Mouse (Mus musculus): Measurements from ENCODE around the gene Ppp1r35. TPM values are rescaled to one million over a fixed set of nuclear protein-coding genes. Genes with fewer than 3 reads are reported as not detected.

Ppp1r35 gene
- polyA plus RNA-seq, 1 experiment from 2014 or later = 67.7 TPM

DNA sequence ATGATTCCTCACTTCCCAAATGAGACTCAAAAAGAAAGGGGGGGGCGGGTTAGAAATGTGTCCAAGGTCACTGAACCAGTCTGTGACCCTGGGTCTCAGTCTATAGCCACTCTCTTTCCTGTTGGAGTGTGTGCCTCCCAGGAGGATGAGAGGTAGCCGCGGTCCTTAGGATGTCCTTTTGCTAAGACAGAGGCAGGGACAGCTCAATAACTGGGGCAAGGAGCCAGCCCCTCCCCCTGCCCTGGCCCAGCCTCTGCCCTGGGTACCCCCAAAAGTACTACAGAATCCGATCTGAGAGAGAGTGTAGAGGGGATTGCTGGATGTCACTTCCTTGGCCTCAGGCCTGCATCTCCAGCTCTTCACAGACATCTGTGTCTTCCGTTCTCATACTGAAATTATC is 23.2 kb upstream of the Ppp1r35 start:
- peaks cover 8% of the 10 kb centered on the region for H3K4me1 ChIP-seq
- 85% methylated on average over 5 of the region's 5 CpGs for WGBS
- H3K9ac ChIP-seq (replicated peaks) = no peak overlapping the region
- H3K27me3 ChIP-seq = no peaks in the 10 kb centered on the region
- no peak overlapping the region for H3K4me3 ChIP-seq
- ATAC-seq (ENCODE audit: low FRiP score, low read depth) = no peak
- H3K27ac ChIP-seq (replicated peaks) = no peak overlapping the region
- H3K9me3 ChIP-seq = no peaks in the 10 kb centered on the region
- no peak overlapping the region for H3K4me2 ChIP-seq (replicated peaks)
- peaks cover 54% of the 10 kb centered on the region for H3K36me3 ChIP-seq

DNA sequence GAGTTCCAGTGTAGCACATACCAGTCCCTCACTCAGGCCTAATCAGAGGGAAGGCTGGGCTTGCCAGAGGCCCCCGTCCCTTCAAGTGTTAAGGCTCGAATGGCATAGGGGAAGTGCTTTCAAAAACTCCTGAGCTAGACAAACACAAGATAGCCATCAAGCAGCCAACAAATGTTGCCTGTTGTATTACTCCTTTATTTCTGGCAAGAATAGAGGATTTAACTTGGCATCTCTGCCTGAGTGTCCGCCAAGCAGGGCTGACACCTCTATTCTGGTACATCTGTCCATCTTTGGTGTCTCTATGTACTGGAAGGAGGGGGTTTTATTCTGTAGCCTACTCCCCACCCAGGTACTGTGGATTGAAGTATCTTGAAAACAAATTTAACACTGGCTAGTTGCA is 22.5 kb upstream of the Ppp1r35 start:
- peaks cover 50% of the 10 kb centered on the region for H3K36me3 ChIP-seq
- H3K27ac ChIP-seq (replicated peaks) = no peak overlapping the region
- no peaks in the 10 kb centered on the region for H3K27me3 ChIP-seq
- H3K4me3 ChIP-seq = no peak overlapping the region
- WGBS = 79% methylated on average over 3 of the region's 3 CpGs
- H3K9ac ChIP-seq (replicated peaks) = no peak overlapping the region
- H3K4me2 ChIP-seq (replicated peaks) = no peak overlapping the region
- H3K4me1 ChIP-seq = peaks cover 8% of the 10 kb centered on the region
- H3K9me3 ChIP-seq = no peaks in the 10 kb centered on the region
- no peak for ATAC-seq (ENCODE audit: low FRiP score, low read depth)

DNA sequence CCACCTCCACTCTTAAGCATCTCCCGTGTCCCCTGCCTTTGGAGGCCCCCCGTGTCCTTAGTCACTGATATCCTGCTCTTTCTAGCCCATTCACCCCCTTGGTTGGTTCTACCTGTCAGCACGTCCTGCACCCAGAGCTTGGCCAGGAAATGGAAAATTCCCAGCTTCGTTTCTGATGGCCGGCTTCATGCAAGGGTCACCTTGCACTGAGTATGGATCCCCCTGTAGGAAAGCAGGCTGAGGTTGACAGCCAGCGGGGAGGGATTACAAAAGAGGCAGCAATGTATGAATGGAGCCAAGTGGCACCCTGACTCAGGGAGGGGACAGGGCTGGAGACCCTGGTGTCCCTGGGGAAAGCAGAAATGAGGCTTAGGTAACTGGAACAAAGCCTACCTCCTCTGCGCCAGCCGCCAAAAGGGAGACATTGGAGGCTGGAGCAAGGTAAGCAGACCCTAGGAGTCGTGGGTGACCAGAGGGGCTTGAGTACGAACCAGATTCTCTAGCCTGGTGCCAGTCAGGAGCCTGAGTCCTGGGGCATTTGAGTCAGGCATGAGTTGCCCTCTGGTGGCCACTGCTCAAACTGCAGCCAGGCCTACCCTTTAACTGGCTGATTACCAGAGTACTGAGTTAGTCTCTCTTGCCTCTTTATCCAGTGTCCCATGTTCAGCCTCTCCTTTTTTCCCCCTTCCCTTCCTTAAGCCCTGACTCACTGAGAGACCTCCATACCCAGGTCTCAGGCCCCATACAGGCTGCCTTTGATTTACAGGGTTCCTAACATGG is 21.6 kb upstream of the Ppp1r35 start:
- 49% methylated on average over 10 of the region's 10 CpGs for WGBS
- peaks cover 41% of the 10 kb centered on the region for H3K36me3 ChIP-seq

DNA sequence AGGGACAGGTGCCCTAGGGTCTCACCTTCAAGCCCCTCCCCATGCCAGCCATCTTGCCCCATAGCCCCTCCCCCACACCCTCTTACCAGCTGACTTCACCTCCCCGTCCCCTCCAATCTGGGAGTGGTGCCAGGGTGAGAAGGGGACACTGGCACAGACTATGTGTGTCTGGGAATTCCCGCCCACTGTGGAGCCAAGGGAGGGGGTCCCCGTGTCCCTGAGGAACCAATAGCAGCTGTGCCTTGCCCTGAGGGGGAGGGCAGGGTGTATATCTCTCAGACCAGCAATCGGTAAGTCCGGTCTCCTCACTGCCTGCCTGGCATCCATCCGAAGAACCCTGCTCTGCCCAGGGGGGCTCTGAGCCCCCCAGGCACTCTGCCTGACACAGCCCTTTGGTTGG is 20.8 kb upstream of the Ppp1r35 start:
- H3K4me3 ChIP-seq = no peak overlapping the region
- no peaks in the 10 kb centered on the region for H3K9me3 ChIP-seq
- WGBS = 89% methylated on average over 6 of the region's 6 CpGs
- H3K4me1 ChIP-seq = peaks cover 8% of the 10 kb centered on the region
- ATAC-seq (ENCODE audit: low FRiP score, low read depth) = no peak
- H3K9ac ChIP-seq (replicated peaks) = no peak overlapping the region
- peaks cover 34% of the 10 kb centered on the region for H3K36me3 ChIP-seq
- no peak overlapping the region for H3K27ac ChIP-seq (replicated peaks)
- no peaks in the 10 kb centered on the region for H3K27me3 ChIP-seq
- no peak overlapping the region for H3K4me2 ChIP-seq (replicated peaks)

More for the DNA sequence above, 21.6 kb upstream of the Ppp1r35 start:
- Histone ChIP-seq H3K4me3 (no peak overlapping the region), H3K27me3 (no peaks in the 10 kb centered on the region), H3K4me2 (replicated peaks) (no peak overlapping the region), H3K9ac (replicated peaks) (no peak overlapping the region), H3K9me3 (no peaks in the 10 kb centered on the region), H3K27ac (replicated peaks) (no peak overlapping the region; the same call in 1 of the 2 replicates), H3K4me1 (peaks cover 8% of the 10 kb centered on the region)
- ATAC-seq (ENCODE audit: low FRiP score, low read depth) = peak; percentile 32

DNA sequence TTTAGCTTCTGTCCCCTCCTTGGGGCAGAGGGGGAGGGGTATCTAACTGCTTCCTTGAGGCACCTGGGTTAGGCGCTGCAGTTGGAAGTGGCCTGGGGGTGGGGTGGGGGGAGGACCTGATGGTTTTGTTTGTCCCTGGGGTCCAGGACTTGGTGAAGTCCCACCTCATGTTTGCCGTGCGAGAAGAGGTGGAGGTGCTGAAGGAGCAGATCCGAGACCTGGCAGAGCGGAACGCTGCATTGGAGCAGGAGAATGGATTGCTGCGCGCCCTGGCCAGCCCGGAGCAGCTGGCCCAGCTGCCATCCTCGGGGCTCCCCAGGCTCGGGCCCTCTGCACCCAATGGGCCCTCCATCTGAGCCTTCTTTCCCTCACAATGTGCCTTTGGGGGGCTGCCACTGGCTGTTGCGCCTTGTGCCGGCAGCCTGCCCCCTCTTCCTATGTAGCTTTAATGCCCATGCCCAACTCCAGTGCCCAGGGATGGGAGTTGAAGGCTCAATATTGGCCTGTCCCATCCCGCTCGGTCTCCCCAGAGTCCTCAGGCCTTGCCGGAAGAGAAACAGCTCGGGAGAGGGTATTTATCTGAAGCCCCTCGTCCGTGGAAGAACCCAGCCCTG is 19.6 kb upstream of the Ppp1r35 start:
- H3K4me2 ChIP-seq (replicated peaks) = no peak overlapping the region
- peaks cover 30% of the 10 kb centered on the region for H3K36me3 ChIP-seq
- no peaks in the 10 kb centered on the region for H3K9me3 ChIP-seq
- no peak overlapping the region for H3K27ac ChIP-seq (replicated peaks)
- no peak for ATAC-seq (ENCODE audit: low FRiP score, low read depth)
- H3K9ac ChIP-seq (replicated peaks) = no peak overlapping the region
- no peaks in the 10 kb centered on the region for H3K27me3 ChIP-seq
- H3K4me3 ChIP-seq = no peak overlapping the region
- H3K4me1 ChIP-seq = peaks cover 8% of the 10 kb centered on the region
- 89% methylated on average over 19 of the region's 19 CpGs for whole genome bisulfite sequencing

DNA sequence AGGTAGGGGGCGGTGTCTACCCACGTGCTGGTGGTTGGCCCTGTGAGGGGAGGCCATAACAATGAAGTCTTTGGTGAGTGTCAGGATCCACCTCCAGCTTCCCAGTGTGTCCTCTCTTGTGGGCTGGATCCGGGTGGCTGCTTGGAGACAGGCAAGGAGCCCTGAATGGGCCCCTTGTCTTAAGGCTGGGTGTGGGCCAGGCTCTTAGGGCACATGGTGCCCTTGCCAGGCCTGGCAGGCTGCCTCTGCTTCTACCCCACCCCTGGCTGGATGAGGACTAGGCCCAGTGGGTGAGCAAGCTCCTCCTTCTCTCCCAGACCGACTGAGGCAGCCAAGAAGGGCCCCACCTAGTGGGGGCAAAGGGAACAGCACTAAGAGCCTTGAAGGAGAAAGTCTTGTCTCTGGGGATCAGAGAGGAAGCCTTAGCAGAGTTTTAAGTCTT is 18.7 kb upstream of the Ppp1r35 start:
- H3K4me2 ChIP-seq (replicated peaks) = no peak overlapping the region
- peaks cover 8% of the 10 kb centered on the region for H3K4me1 ChIP-seq
- peak; percentile 66 for ATAC-seq (ENCODE audit: low FRiP score, low read depth)
- peak overlapping the region; percentile 22; the same call in 1 of the 2 replicates for H3K27ac ChIP-seq (replicated peaks)
- H3K9me3 ChIP-seq = no peaks in the 10 kb centered on the region
- no peak overlapping the region for H3K4me3 ChIP-seq
- H3K27me3 ChIP-seq = no peaks in the 10 kb centered on the region
- no peak overlapping the region; the same call in 1 of the 2 replicates for H3K9ac ChIP-seq (replicated peaks)
- 30% methylated on average over 4 of the region's 4 CpGs for WGBS
- peaks cover 30% of the 10 kb centered on the region for H3K36me3 ChIP-seq

DNA sequence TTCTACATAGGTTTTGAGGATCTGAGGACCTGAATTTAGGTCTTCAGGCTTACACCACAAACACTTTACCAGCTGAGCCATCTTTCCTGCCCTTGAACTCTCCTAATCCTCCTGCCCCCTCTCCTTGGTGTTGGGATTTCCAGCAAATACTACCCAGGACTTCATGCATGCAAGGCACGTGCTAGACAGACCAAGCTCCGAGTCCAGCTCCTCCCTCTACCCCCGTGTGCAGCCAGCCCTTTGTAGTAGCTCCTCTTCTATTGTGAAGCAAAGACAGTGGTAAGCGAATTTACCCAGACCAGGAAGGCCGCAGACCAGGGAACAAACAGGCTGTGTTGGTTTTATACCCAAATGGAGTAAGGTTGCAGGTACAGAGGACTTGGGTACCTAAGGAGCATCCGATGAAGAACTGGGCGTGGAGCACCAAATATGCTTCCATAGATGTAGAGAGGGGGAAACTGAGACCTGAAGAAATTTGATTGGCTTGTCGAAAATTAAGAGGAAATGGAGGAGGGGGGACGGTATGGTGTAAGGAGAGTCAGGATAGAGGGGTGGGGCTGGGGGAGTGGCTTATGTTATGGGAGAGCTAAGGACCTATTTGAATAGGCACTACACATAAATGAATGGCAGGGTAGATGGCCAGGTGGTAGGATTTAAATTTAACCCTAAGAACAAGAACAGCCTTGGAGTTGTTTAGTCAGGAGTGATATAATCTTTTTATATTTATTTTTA is 13.9 kb upstream of the Ppp1r35 start:
- 0 out of 2 replicates have a peak, but pooled peaks have one; percentile 23 for ATAC-seq (ENCODE audit: low FRiP score, low read depth)
- H3K4me2 ChIP-seq (replicated peaks) = no peak overlapping the region
- H3K9me3 ChIP-seq = no peaks in the 10 kb centered on the region
- H3K4me1 ChIP-seq = peaks cover 12% of the 10 kb centered on the region; the same call in 1 of the 2 replicates
- H3K4me3 ChIP-seq = no peak overlapping the region
- no peak overlapping the region; the same call in 1 of the 2 replicates for H3K27ac ChIP-seq (replicated peaks)
- no peak overlapping the region for H3K9ac ChIP-seq (replicated peaks)
- H3K27me3 ChIP-seq = no peaks in the 10 kb centered on the region
- H3K36me3 ChIP-seq = no peaks in the 10 kb centered on the region
- WGBS = 50% methylated on average over 9 of the region's 9 CpGs

DNA sequence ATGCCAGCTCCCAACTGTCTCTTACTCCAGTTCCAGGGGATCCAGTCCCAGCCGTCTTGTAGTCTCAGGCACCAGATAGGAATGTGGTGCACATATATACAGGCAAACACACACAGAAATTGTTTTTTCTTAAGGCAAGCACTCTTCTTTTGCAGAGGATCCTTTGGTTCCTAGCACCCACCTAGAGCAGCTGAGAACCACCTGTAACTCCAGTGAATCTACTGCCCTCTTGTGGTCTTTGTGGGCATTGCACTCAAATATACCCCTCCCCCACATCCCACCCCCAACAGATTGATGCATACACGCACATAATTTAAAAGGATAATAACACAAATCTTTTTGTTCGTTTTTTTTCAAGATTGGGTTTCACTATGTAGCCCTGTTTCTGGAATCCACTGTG is 12.4 kb upstream of the Ppp1r35 start:
- Histone ChIP-seq H3K4me1 (peaks cover 9% of the 10 kb centered on the region; the same call in 1 of the 2 replicates), H3K4me3 (no peak overlapping the region), H3K27me3 (no peaks in the 10 kb centered on the region), H3K9ac (replicated peaks) (no peak overlapping the region), H3K36me3 (no peaks in the 10 kb centered on the region), H3K27ac (replicated peaks) (no peak overlapping the region), H3K9me3 (no peaks in the 10 kb centered on the region), H3K4me2 (replicated peaks) (no peak overlapping the region)
- WGBS = 62% methylated on average over 3 of the region's 3 CpGs
- no peak for ATAC-seq (ENCODE audit: low FRiP score, low read depth)

DNA sequence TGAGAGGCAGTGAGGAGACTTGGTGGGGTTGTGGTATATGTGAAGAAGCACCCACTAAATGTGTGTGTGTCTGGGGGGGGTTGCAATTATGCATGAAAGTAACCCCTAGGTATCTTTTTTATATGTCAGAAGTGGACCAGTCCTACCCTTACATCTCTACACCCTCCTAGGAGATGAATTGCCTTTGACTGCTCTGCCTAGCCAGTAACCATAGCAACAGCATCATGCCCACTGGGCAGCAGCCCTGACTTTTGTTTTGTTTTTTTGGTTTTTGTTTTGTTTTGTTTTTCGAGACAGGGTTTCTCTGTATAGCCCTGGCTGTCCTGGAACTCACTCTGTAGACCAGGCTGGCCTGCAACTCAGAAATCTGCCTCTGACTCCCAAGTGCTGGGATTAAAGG is 10.2 kb upstream of the Ppp1r35 start:
- Histone ChIP-seq H3K27ac (replicated peaks) (0 out of 2 replicates have a peak overlapping the region, but pooled peaks have one; percentile 39), H3K9me3 (no peaks in the 10 kb centered on the region), H3K36me3 (no peaks in the 10 kb centered on the region), H3K4me3 (no peak overlapping the region), H3K4me1 (peaks cover 9% of the 10 kb centered on the region; the same call in 1 of the 2 replicates), H3K27me3 (no peaks in the 10 kb centered on the region), H3K9ac (replicated peaks) (no peak overlapping the region), H3K4me2 (replicated peaks) (no peak overlapping the region)
- 20% methylated on average over 1 of the region's 1 CpGs for WGBS
- no peak for ATAC-seq (ENCODE audit: low FRiP score, low read depth)

DNA sequence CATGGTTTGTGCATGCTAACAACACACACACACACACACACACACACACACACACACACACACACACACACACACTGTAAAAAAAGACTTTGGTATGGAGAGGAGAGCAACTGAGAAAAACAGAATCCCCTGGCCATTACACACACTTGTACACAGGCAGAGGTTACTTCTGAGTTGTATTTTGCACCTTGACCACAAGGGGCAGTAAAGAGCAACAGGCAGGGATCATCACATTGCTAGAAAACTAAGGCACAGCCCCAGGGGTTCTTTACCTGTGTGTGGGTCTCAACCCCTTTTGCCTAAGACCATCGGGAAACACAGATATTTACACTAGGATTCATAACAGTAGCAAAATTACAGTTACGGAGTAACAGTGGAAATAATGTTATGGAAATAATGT is 7.9 kb upstream of the Ppp1r35 start:
- no peak overlapping the region for H3K27ac ChIP-seq (replicated peaks)
- H3K4me2 ChIP-seq (replicated peaks) = no peak overlapping the region
- H3K9ac ChIP-seq (replicated peaks) = no peak overlapping the region
- H3K27me3 ChIP-seq = no peaks in the 10 kb centered on the region
- WGBS = 48% methylated on average over 2 of the region's 2 CpGs
- H3K4me3 ChIP-seq = no peak overlapping the region
- peaks cover 9% of the 10 kb centered on the region; the same call in 1 of the 2 replicates for H3K4me1 ChIP-seq
- H3K36me3 ChIP-seq = no peaks in the 10 kb centered on the region
- no peak for ATAC-seq (ENCODE audit: low FRiP score, low read depth)
- H3K9me3 ChIP-seq = no peaks in the 10 kb centered on the region

DNA sequence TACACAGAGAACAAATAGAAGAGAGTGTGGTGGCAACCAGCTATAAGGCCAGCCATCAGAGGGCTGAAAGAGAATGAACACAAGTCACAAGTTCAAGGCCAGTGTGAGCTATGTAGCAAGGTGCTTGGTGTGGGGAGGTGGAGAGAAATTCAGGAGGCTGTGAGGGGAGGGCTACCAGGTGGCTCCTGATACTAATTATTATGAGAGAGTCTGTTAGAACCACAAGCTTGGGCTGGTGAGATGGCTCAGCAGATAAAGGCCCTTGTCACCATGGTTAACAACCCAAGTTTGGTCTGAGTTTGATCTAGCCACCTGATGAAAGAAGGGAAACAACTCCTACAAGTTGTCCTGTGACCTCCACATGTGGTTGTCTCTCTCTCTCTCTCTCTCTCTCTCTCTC is 5.9 kb upstream of the Ppp1r35 start:
- Histone ChIP-seq H3K4me1 (peaks cover 9% of the 10 kb centered on the region; the same call in 1 of the 2 replicates), H3K27ac (replicated peaks) (no peak overlapping the region), H3K27me3 (no peaks in the 10 kb centered on the region), H3K9ac (replicated peaks) (no peak overlapping the region), H3K9me3 (no peaks in the 10 kb centered on the region), H3K4me3 (no peak overlapping the region), H3K4me2 (replicated peaks) (no peak overlapping the region), H3K36me3 (no peaks in the 10 kb centered on the region)
- no peak for ATAC-seq (ENCODE audit: low FRiP score, low read depth)

All from midbrain, embryonic 12.5 days (tissue).